Mouse (Mus musculus) forebrain, postnatal 0 days (tissue): ENCODE data around the gene Lyve1. TPM values are rescaled to one million over a fixed set of nuclear protein-coding genes. Genes with fewer than 3 reads are reported as not detected.

Experiments used
- ATAC-seq: fragments of 200-750 bp; cut with Nextera tagmentation; 2 replicates; pipeline ENCODE4 v1.8.0; 2017; ENCODE audit warnings: mild to moderate bottlenecking, moderate library complexity
- DNase-seq: peaks from one replicate; pipeline ENCODE4 v3.0.0-alpha.2; 2015
- H3K27ac ChIP-seq: fragments of 300-500 bp; sonication (generic); 2 replicates; pipeline ENCODE4 v1.5.1; 2014; ENCODE audit warnings: low read depth, mild to moderate bottlenecking, antibody characterized with exemption, low read length, moderate library complexity, mixed read lengths
- H3K27me3 ChIP-seq: fragments of 300-500 bp; sonication (generic); 2 replicates; pipeline ENCODE4 v1.6.1; 2014; ENCODE audit warnings: mild to moderate bottlenecking, low read length, mixed read lengths; ENCODE audit not compliant: insufficient read depth
- H3K36me3 ChIP-seq: fragments of 300-500 bp; sonication (generic); 2 replicates; pipeline ENCODE4 v1.6.1; 2014; ENCODE audit warnings: mild to moderate bottlenecking, moderate library complexity; ENCODE audit not compliant: insufficient read depth
- H3K4me1 ChIP-seq: fragments of 300-500 bp; sonication (generic); 2 replicates; pipeline ENCODE4 v1.6.1; 2014; ENCODE audit warnings: antibody characterized with exemption; ENCODE audit not compliant: insufficient read depth
- H3K4me2 ChIP-seq: fragments of 300-500 bp; sonication (generic); 2 replicates; pipeline ENCODE4 v1.6.1; 2014; ENCODE audit warnings: low read depth, mild to moderate bottlenecking, moderate library complexity
- H3K4me3 ChIP-seq: fragments of 300-500 bp; sonication (generic); 2 replicates; pipeline ENCODE4 v1.5.1; 2014; ENCODE audit warnings: low read depth, low read length, mixed read lengths
- H3K9ac ChIP-seq: fragments of 300-500 bp; sonication (generic); 2 replicates; pipeline ENCODE4 v1.6.1; 2014; ENCODE audit warnings: mild to moderate bottlenecking
- H3K9me3 ChIP-seq: fragments of 300-500 bp; sonication (generic); 2 replicates; pipeline ENCODE4 v1.6.1; 2016; ENCODE audit warnings: low read length
- CTCF ChIP-seq: sonication (generic); IDR thresholded peaks from 2 replicates; pipeline ENCODE4 v1.5.1; 2016; ENCODE audit warnings: antibody characterized with exemption, control low read depth, low read depth
- WGBS: fragments of 180-500 bp; shearing (Covaris S2); extraction: QIAGEN DNeasy Blood & Tissue Kit; methylation state at CpG from one replicate; pipeline ENCODE4 v1.1.7; 2014; 5-methylcytosine and 5-hydroxymethylcytosine counted together
- polyA plus RNA-seq: library from polyadenylated mRNA; unstranded; fragments of >200 nt; fragmentation: Nextera tagmentation; extraction: Ambion mirVana; gene quantifications from 2 replicates; pipeline ENCODE4 v1.2.1, GENCODE M21; 2015
- total RNA-seq: library from RNA; depleted of rRNA; stranded (reverse); fragments of >200 nt; gene quantifications from 2 replicates; pipeline ENCODE4 v1.2.3, GENCODE M21; 2014

Lyve1 gene
- total and polyA plus RNA-seq, 2 experiments from 2014 or later: 5.8 to 8.4 TPM

GRCm38 (mm10) chr7:110894673-110895072 is 31.6 kb upstream of the Lyve1 start:
- Histone ChIP-seq H3K9ac (no peak overlapping the region), H3K4me1 (no peaks in the 10 kb centered on the region), H3K9me3 (no peaks in the 10 kb centered on the region), H3K27ac (no peak overlapping the region), H3K4me2 (no peak overlapping the region), H3K36me3 (no peaks in the 10 kb centered on the region), H3K4me3 (no peak overlapping the region), H3K27me3 (no peaks in the 10 kb centered on the region)
- ATAC-seq (no peak), DNase-seq (no peak)
- TF ChIP-seq CTCF: no peak
- WGBS: 86% methylated on average over 9 of the region's 9 CpGs

GRCm38 (mm10) chr7:110893943-110894610 is 31.0 kb upstream of the Lyve1 start:
- Histone ChIP-seq H3K4me1 (no peaks in the 10 kb centered on the region), H3K27me3 (no peaks in the 10 kb centered on the region), H3K4me3 (no peak overlapping the region), H3K27ac (no peak overlapping the region), H3K9me3 (no peaks in the 10 kb centered on the region), H3K4me2 (no peak overlapping the region), H3K9ac (no peak overlapping the region), H3K36me3 (no peaks in the 10 kb centered on the region)
- TF ChIP-seq CTCF: no peak
- WGBS: 86% methylated on average over 10 of the region's 10 CpGs
- DNase-seq (no peak), ATAC-seq (no peak)

DNA sequence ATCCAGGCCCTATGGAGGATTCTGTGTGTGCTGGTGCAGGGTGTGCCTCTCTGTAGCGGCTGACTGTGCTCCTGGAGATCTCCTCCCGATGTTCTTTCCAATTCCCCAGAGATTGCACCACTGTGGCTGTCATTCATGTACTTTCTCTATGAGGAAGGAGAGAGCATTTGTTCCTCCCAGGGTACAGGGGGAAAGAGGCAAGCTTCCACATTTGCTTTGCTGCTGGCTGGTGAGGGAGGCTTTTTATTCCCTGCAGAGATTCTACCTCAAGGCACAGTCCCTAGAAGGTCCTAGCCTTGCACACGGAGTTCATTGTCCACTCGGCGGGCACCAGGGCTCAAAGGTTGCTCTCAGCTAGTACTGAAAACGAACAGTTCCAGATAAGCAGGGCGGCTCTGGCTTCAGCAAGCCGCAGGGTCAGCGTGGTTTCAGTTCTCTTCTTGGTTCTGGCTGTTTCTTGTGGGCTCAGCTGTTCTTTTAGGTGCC is 28.5 kb upstream of the Lyve1 start:
- Histone ChIP-seq H3K4me2 (no peak overlapping the region), H3K9ac (no peak overlapping the region), H3K9me3 (no peaks in the 10 kb centered on the region), H3K27ac (no peak overlapping the region), H3K4me1 (no peaks in the 10 kb centered on the region), H3K27me3 (no peaks in the 10 kb centered on the region), H3K36me3 (no peaks in the 10 kb centered on the region), H3K4me3 (no peak overlapping the region)
- 80% methylated on average over 9 of the region's 9 CpGs for WGBS
- no peak for TF ChIP-seq CTCF
- ATAC-seq: no peak
- no peak for DNase-seq

DNA sequence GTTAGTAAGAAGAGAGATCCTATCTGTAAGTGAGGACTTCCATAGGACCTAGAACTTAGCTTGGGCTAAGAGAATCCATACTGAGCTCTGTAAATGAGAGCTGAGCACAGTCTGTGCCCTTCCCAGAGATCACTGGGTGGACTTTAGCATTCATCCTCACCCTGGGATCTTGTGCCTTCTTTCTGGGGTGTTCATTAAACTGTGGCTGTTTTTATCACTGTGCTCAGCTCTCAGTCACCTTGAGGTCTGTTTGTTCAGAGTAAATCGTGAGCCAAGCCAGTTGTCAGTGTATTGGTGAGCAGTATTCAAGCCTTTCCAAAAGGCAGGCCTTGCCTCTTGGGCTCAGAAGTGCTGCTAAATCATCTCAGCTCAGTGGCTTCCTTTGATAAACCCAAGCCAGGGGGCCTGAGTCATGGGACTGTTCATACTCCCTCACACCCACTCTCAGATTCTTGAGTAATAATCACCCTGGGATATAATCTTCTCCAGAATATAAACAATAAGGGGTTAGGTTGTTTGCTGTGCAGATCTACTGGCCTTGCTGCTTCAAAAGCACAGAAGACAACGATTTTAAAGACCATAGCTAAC is 18.8 kb upstream of the Lyve1 start:
- DNase-seq: no peak
- H3K9me3 ChIP-seq: no peaks in the 10 kb centered on the region
- H3K4me1 ChIP-seq: no peaks in the 10 kb centered on the region
- H3K36me3 ChIP-seq: no peaks in the 10 kb centered on the region
- no peak overlapping the region for H3K4me3 ChIP-seq
- no peak overlapping the region for H3K4me2 ChIP-seq
- no peaks in the 10 kb centered on the region for H3K27me3 ChIP-seq
- no peak for TF ChIP-seq CTCF
- 72% methylated on average over 2 of the region's 2 CpGs for WGBS
- no peak overlapping the region for H3K27ac ChIP-seq
- no peak overlapping the region for H3K9ac ChIP-seq
- ATAC-seq: no peak

DNA sequence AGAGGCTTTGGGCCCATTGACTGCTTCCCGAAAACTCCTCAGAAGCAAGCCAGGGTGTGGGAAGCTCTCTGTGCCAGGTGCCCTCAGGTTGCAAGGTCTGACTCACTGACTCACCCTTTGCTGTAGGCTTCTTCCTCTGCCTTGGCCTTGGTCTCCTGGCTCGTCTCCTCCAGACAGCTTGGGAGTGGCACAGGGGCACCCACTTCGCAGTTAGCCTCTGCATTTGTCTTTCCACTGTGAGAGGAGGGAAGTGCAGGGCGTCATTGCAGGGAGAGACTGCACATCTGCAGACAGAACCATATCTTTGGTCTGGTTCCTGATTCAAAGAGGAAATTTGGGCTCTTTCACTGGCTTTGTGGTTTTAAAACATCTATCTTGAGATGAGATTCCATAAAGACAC is 15.0 kb upstream of the Lyve1 start:
- Histone ChIP-seq H3K4me1 (no peaks in the 10 kb centered on the region), H3K4me2 (no peak overlapping the region), H3K27ac (no peak overlapping the region), H3K36me3 (no peaks in the 10 kb centered on the region), H3K9ac (no peak overlapping the region), H3K9me3 (no peaks in the 10 kb centered on the region), H3K4me3 (no peak overlapping the region), H3K27me3 (no peaks in the 10 kb centered on the region)
- DNase-seq (no peak), ATAC-seq (no peak)
- 88% methylated on average over 4 of the region's 4 CpGs for WGBS
- TF ChIP-seq CTCF: no peak

DNA sequence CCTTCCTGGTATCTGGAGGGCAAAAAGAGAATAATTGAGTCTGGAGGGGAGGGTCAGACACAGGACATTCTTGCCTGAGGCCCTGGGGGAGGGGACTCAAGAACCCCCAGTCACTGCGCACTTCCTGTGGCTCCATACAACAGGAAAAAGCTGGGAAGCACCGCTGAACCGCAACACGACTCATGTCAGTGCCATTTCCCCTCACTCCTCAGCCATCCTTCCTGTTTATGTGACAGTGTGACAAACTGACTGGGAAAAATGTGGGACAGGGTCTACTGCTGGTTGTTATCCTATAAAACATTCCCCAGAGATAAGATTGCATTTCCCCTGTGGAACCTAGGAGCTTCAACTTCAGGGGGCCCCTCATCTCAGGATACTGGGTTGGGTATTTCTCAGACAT is 13.9 kb upstream of the Lyve1 start:
- Histone ChIP-seq H3K4me3 (no peak overlapping the region), H3K27ac (no peak overlapping the region), H3K4me2 (no peak overlapping the region), H3K4me1 (no peaks in the 10 kb centered on the region), H3K36me3 (no peaks in the 10 kb centered on the region), H3K9ac (no peak overlapping the region), H3K27me3 (no peaks in the 10 kb centered on the region), H3K9me3 (no peaks in the 10 kb centered on the region)
- 82% methylated on average over 4 of the region's 4 CpGs for whole genome bisulfite sequencing
- ATAC-seq (no peak), DNase-seq (no peak)
- TF ChIP-seq CTCF: no peak

DNA sequence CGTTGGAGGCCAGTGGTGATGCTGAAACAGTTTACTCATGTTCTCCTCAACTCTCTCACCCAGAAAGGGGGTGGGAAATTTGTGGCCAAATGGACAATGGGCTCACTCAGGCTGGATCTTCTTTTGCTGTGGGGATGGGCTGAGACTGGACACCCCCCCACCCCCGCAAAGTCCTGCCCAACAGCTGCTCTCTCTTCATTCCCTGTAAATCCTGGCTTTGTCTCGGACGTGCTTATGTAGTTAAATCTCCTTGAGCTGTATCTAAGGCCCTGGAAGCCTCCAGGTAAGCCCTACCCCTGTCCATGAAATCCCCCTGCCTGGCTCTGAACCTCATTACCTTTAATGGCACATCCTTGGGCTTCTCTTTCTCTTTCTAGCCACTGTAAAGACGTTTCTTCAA is 5.8 kb upstream of the Lyve1 start:
- no peak overlapping the region for H3K4me3 ChIP-seq
- no peak overlapping the region for H3K9ac ChIP-seq
- WGBS: 62% methylated on average over 5 of the region's 5 CpGs
- no peaks in the 10 kb centered on the region for H3K36me3 ChIP-seq
- ATAC-seq: no peak
- H3K27me3 ChIP-seq: no peaks in the 10 kb centered on the region
- no peak for DNase-seq
- H3K4me1 ChIP-seq: no peaks in the 10 kb centered on the region
- H3K4me2 ChIP-seq: no peak overlapping the region
- no peak for TF ChIP-seq CTCF
- H3K9me3 ChIP-seq: no peaks in the 10 kb centered on the region
- no peak overlapping the region for H3K27ac ChIP-seq
